Comparison of ENCODE assay signal across 7 mouse cellular contexts in the genomic region with DNA sequence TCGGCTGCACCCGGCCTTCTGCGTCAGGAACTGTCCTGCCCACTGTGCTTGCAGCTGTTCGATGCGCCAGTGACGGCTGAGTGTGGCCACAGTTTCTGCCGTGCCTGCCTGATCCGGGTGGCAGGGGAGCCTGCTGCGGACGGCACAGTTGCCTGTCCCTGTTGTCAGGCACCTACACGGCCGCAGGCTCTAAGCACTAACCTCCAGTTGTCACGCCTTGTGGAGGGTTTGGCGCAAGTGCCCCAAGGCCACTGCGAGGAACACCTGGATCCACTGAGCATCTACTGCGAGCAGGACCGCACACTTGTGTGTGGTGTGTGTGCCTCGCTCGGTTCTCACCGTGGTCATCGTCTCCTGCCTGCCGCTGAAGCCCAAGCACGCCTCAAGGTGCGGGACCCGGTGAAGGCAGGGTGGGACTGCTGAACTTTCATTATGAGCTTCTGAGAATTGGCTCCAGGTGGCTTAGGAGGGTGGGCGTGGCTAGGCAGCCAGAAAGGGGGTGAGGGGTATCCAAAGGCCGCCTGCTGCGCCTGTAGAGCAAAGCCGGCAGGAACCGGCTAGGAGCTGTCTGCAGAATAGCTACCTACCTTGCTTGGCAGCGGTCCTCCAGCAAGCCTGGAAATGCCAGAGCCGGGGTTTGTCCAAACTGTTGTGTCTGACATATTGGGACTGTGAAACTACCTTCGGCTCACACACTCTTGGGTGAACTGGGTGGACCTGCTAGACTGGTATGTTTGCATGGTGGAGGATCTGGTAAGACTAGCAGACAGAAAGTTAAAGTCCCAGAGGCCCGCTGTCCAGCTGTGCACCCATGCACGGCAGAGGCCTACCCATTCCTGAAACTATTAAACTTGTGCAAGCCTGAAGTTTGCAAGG. TPM values are rescaled to one million over a fixed set of nuclear protein-coding genes. Genes with fewer than 3 reads are reported as not detected.
DNase-seq lines count a peak whose midpoint lies in the region; ATAC-seq and TF ChIP-seq lines count a peak whose summit lies in the region.

No protein-coding gene starts in this region.

- no peak for TF ChIP-seq CTCF in small intestine, adult 2 months (IDR thresholded peaks at IDR 0.05; ENCODE audit: extremely low read depth, insufficient read length, insufficient replicate concordance, low read depth, low read length)

- DNase-seq in cerebellum, postnatal 14 days = peak; percentile 24 to 39
- no peak for DNase-seq in forebrain, embryonic 14.5 days (ENCODE audit: low spot score)
- no peak for DNase-seq in liver, embryonic 11.5 days (ENCODE audit: low spot score)
- DNase-seq in left cerebral cortex, adult 11 months (ENCODE audit: low spot score) = no peak

- WGBS in forebrain, embryonic 14.5 days = 22% methylated on average over 35 of the region's 35 CpGs
- 31% methylated on average over 35 of the region's 35 CpGs for WGBS in hindbrain, embryonic 15.5 days
- 40% methylated on average over 35 of the region's 35 CpGs for WGBS in liver, embryonic 11.5 days
- WGBS in small intestine, adult 2 months = 17% methylated on average over 35 of the region's 35 CpGs

- ATAC-seq in forebrain, embryonic 14.5 days = no peak
- ATAC-seq in hindbrain, embryonic 15.5 days (ENCODE audit: low FRiP score, low read depth) = no peak
- ATAC-seq in liver, embryonic 11.5 days (replicated peaks; ENCODE audit: low FRiP score) = no peak
- no peak for ATAC-seq in erythroid progenitor cell, adult 5-6 weeks (replicated peaks; ENCODE audit: low FRiP score, poor library complexity, severe bottlenecking)

- peak; percentile 48; the same call in 1 of the 2 replicates for TF ChIP-seq POLR2A in small intestine, adult 2 months (IDR thresholded peaks at IDR 0.05; ENCODE audit: low read depth, low read length)

- no peak overlapping the region for H3K9ac ChIP-seq in forebrain, embryonic 14.5 days (ENCODE audit: low read length)
- no peak overlapping the region for H3K9ac ChIP-seq in hindbrain, embryonic 15.5 days
- H3K9ac ChIP-seq in liver, embryonic 11.5 days (ENCODE audit: low read depth, low read length) = no peak overlapping the region

- no peaks in the 10 kb centered on the region for H3K9me3 ChIP-seq in forebrain, embryonic 14.5 days (replicated peaks; ENCODE audit: control insufficient read depth, low read length)
- no peaks in the 10 kb centered on the region for H3K9me3 ChIP-seq in hindbrain, embryonic 15.5 days
- H3K9me3 ChIP-seq in liver, embryonic 11.5 days (ENCODE audit: control insufficient read depth, low read length) = no peaks in the 10 kb centered on the region

- H3K4me2 ChIP-seq in forebrain, embryonic 14.5 days (ENCODE audit: low read length) = 0 out of 2 replicates have a peak overlapping the region, but pooled peaks have one; percentile 2
- H3K4me2 ChIP-seq in hindbrain, embryonic 15.5 days = peak overlapping the region; percentile 26; the same call in 1 of the 2 replicates
- H3K4me2 ChIP-seq in liver, embryonic 11.5 days = peak overlapping the region; percentile 1; the same call in 1 of the 2 replicates

- no peak overlapping the region for H3K27ac ChIP-seq in forebrain, embryonic 14.5 days (ENCODE audit: low read depth, low read length)
- no peak overlapping the region for H3K27ac ChIP-seq in hindbrain, embryonic 15.5 days (replicated peaks)
- H3K27ac ChIP-seq in liver, embryonic 11.5 days (ENCODE audit: low read depth, low read length) = no peak overlapping the region
- H3K27ac ChIP-seq in small intestine, adult 2 months (ENCODE audit: insufficient read depth, low read depth, low read length) = peak overlapping the region; percentile 95

- no peaks in the 10 kb centered on the region for H3K4me1 ChIP-seq in forebrain, embryonic 14.5 days (ENCODE audit: control insufficient read depth, insufficient read depth, low read length)
- no peaks in the 10 kb centered on the region; the same call in 1 of the 2 replicates for H3K4me1 ChIP-seq in hindbrain, embryonic 15.5 days (replicated peaks)
- H3K4me1 ChIP-seq in liver, embryonic 11.5 days (replicated peaks; ENCODE audit: control insufficient read depth, insufficient read depth, low read length) = 0 out of 2 replicates have a peak, but pooled peaks cover 2% of the 10 kb centered on the region
- H3K4me1 ChIP-seq in small intestine, adult 2 months (ENCODE audit: control insufficient read depth, insufficient read depth, insufficient read length, low read length) = peaks cover 13% of the 10 kb centered on the region

- H3K27me3 ChIP-seq in forebrain, embryonic 14.5 days (replicated peaks; ENCODE audit: control insufficient read depth, insufficient read depth, low read length) = no peaks in the 10 kb centered on the region
- H3K27me3 ChIP-seq in hindbrain, embryonic 15.5 days = no peaks in the 10 kb centered on the region
- H3K27me3 ChIP-seq in liver, embryonic 11.5 days (replicated peaks; ENCODE audit: control insufficient read depth, insufficient read depth, low read length) = peaks cover 14% of the 10 kb centered on the region
- no peaks in the 10 kb centered on the region for H3K27me3 ChIP-seq in small intestine, adult 2 months (ENCODE audit: control insufficient read depth, insufficient read depth, low read length)

- H3K4me3 ChIP-seq in forebrain, embryonic 14.5 days (ENCODE audit: low read depth, low read length) = no peak overlapping the region
- H3K4me3 ChIP-seq in hindbrain, embryonic 15.5 days = no peak overlapping the region
- H3K4me3 ChIP-seq in liver, embryonic 11.5 days (ENCODE audit: low read depth, low read length) = no peak overlapping the region
- H3K4me3 ChIP-seq in small intestine, adult 2 months (ENCODE audit: low read depth, low read length) = peak overlapping the region; percentile 66

- H3K36me3 ChIP-seq in forebrain, embryonic 14.5 days (ENCODE audit: control insufficient read depth, insufficient read depth, low read length) = no peaks in the 10 kb centered on the region
- H3K36me3 ChIP-seq in hindbrain, embryonic 15.5 days = no peaks in the 10 kb centered on the region
- H3K36me3 ChIP-seq in liver, embryonic 11.5 days (ENCODE audit: control insufficient read depth, insufficient read depth, low read length) = no peaks in the 10 kb centered on the region
- H3K36me3 ChIP-seq in small intestine, adult 2 months (ENCODE audit: control insufficient read depth, insufficient read depth, low read length) = peaks cover 13% of the 10 kb centered on the region

RNA-seq across cellular contexts. Expression of gene Trim72, which starts 1.0 kb away (rescaled TPM):
- polyA plus RNA-seq in forebrain, embryonic 14.5 days (2014; fragmentation: Nextera tagmentation; extraction: Ambion mirVana) = not detected in 2 replicates
- polyA plus RNA-seq in hindbrain, embryonic 15.5 days (2015; fragmentation: Nextera tagmentation; extraction: Ambion mirVana) = not detected in 2 replicates
- polyA plus RNA-seq in liver, embryonic 11.5 days (2014; fragmentation: Nextera tagmentation; extraction: Ambion mirVana) = not detected in 2 replicates
- polyA plus RNA-seq in small intestine, adult 2 months (2012; rRNA removed) = 7.4 and 8.8 TPM in 2 replicates
- total RNA-seq in erythroid progenitor cell, adult 5-6 weeks (2015; ENCODE audit: low replicate concordance) = not detected in 2 replicates
- not detected in 2 replicates for total RNA-seq in erythroid progenitor cell, adult 5-6 weeks (2017; ENCODE audit: low replicate concordance)

RNA-seq across cellular contexts. Expression of gene Pycard, which starts 11.1 kb away (rescaled TPM):
- 7.1 and 11.5 TPM in 2 replicates for polyA plus RNA-seq in forebrain, embryonic 14.5 days (2014; fragmentation: Nextera tagmentation; extraction: Ambion mirVana)
- 6.7 and 10.3 TPM in 2 replicates for polyA plus RNA-seq in hindbrain, embryonic 15.5 days (2015; fragmentation: Nextera tagmentation; extraction: Ambion mirVana)
- 46.3 and 51.1 TPM in 2 replicates for polyA plus RNA-seq in liver, embryonic 11.5 days (2014; fragmentation: Nextera tagmentation; extraction: Ambion mirVana)
- polyA plus RNA-seq in small intestine, adult 2 months (2012; rRNA removed) = 602 and 952 TPM in 2 replicates
- 12.2 and 56.9 TPM in 2 replicates for total RNA-seq in erythroid progenitor cell, adult 5-6 weeks (2015; ENCODE audit: low replicate concordance)
- total RNA-seq in erythroid progenitor cell, adult 5-6 weeks (2017; ENCODE audit: low replicate concordance) = 2.2 and 5.7 TPM in 2 replicates

RNA-seq across cellular contexts. Expression of gene Fus, which starts 37.5 kb away (rescaled TPM):
- 55.9 and 60.1 TPM in 2 replicates for polyA plus RNA-seq in forebrain, embryonic 14.5 days (2014; fragmentation: Nextera tagmentation; extraction: Ambion mirVana)
- 357 and 368 TPM in 2 replicates for polyA plus RNA-seq in hindbrain, embryonic 15.5 days (2015; fragmentation: Nextera tagmentation; extraction: Ambion mirVana)
- 28.1 and 34.4 TPM in 2 replicates for polyA plus RNA-seq in liver, embryonic 11.5 days (2014; fragmentation: Nextera tagmentation; extraction: Ambion mirVana)
- 90.6 and 184 TPM in 2 replicates for polyA plus RNA-seq in small intestine, adult 2 months (2012; rRNA removed)
- total RNA-seq in erythroid progenitor cell, adult 5-6 weeks (2015; ENCODE audit: low replicate concordance) = 125 and 187 TPM in 2 replicates
- total RNA-seq in erythroid progenitor cell, adult 5-6 weeks (2017; ENCODE audit: low replicate concordance) = 81.2 and 118 TPM in 2 replicates

RNA-seq across cellular contexts. Expression of gene Itgam, which starts 57.7 kb away (rescaled TPM):
- polyA plus RNA-seq in forebrain, embryonic 14.5 days (2014; fragmentation: Nextera tagmentation; extraction: Ambion mirVana) = 0.22 and 0.41 TPM in 2 replicates
- polyA plus RNA-seq in hindbrain, embryonic 15.5 days (2015; fragmentation: Nextera tagmentation; extraction: Ambion mirVana) = 1.1 and 1.2 TPM in 2 replicates
- 1.8 and 1.9 TPM in 2 replicates for polyA plus RNA-seq in liver, embryonic 11.5 days (2014; fragmentation: Nextera tagmentation; extraction: Ambion mirVana)
- polyA plus RNA-seq in small intestine, adult 2 months (2012; rRNA removed) = 3.1 and 3.3 TPM in 2 replicates
- total RNA-seq in erythroid progenitor cell, adult 5-6 weeks (2015; ENCODE audit: low replicate concordance) = 21.8 and 24.1 TPM in 2 replicates
- total RNA-seq in erythroid progenitor cell, adult 5-6 weeks (2017; ENCODE audit: low replicate concordance) = 16.9 and 19.8 TPM in 2 replicates

RNA-seq across cellular contexts. Expression of gene Gm49368, which starts 57.8 kb away (rescaled TPM):
- polyA plus RNA-seq in forebrain, embryonic 14.5 days (2014; fragmentation: Nextera tagmentation; extraction: Ambion mirVana) = not detected in 2 replicates
- not detected in 2 replicates for polyA plus RNA-seq in hindbrain, embryonic 15.5 days (2015; fragmentation: Nextera tagmentation; extraction: Ambion mirVana)
- polyA plus RNA-seq in liver, embryonic 11.5 days (2014; fragmentation: Nextera tagmentation; extraction: Ambion mirVana) = not detected in 2 replicates
- 0.05 and 0.09 TPM in 2 replicates for polyA plus RNA-seq in small intestine, adult 2 months (2012; rRNA removed)
- total RNA-seq in erythroid progenitor cell, adult 5-6 weeks (2015; ENCODE audit: low replicate concordance) = not detected in 2 replicates
- total RNA-seq in erythroid progenitor cell, adult 5-6 weeks (2017; ENCODE audit: low replicate concordance) = not detected in 2 replicates

Comparison
In these comparisons a context has a peak if more than half of its experiments do, and no peak if none do; other contexts are left out.
1. DNase-seq: peak in cerebellum, postnatal 14 days (2 of 2); none in forebrain, embryonic 14.5 days (single experiment), liver, embryonic 11.5 days (single experiment) and left cerebral cortex, adult 11 months (single experiment).
2. RNA of gene Pycard, which starts 11.1 kb away (polyA plus RNA-seq): 602 to 952 TPM in small intestine, adult 2 months; 46.3 to 51.1 TPM in liver, embryonic 11.5 days, 7.1 to 11.5 TPM in forebrain, embryonic 14.5 days and 6.7 to 10.3 TPM in hindbrain, embryonic 15.5 days; every median in the first group is over 10 times any median in the second.
3. Peak in every context shown above with its lines, with median percentiles within 50 percentile points of each other: H3K4me2 ChIP-seq.